Mouse (Mus musculus): ENCODE data around the gene Stat5b. TPM values are rescaled to one million over a fixed set of nuclear protein-coding genes. Genes with fewer than 3 reads are reported as not detected.

Stat5b gene
- polyA plus RNA-seq, 1 experiment, result 13.7 TPM

GRCm38 (mm10) chr11:100749469-100749868 lies 101.1 kb downstream of the Stat5b start:
- H3K27ac ChIP-seq (ENCODE audit: insufficient read depth, low read length), result no peak overlapping the region
- H3K4me3 ChIP-seq (ENCODE audit: insufficient read depth, low read length), result no peak overlapping the region
- H3K4me1 ChIP-seq (ENCODE audit: control insufficient read depth, insufficient read depth, low read length), result no peaks in the 10 kb centered on the region
- no peak for TF ChIP-seq CTCF (IDR thresholded peaks at IDR 0.05; ENCODE audit: borderline replicate concordance, insufficient read depth, low read length)
- TF ChIP-seq POLR2A (IDR thresholded peaks at IDR 0.05; ENCODE audit: low read depth, low read length), result no peak

GRCm38 (mm10) chr11:100748620-100749019 lies 101.9 kb downstream of the Stat5b start:
- TF ChIP-seq CTCF (IDR thresholded peaks at IDR 0.05; ENCODE audit: borderline replicate concordance, insufficient read depth, low read length) (no peak), POLR2A (IDR thresholded peaks at IDR 0.05; ENCODE audit: low read depth, low read length) (no peak)

GRCm38 (mm10) chr11:100747114-100747513 lies 103.4 kb downstream of the Stat5b start:
- no peak overlapping the region for H3K27ac ChIP-seq (ENCODE audit: insufficient read depth, low read length)
- H3K4me3 ChIP-seq (ENCODE audit: insufficient read depth, low read length), result no peak overlapping the region
- TF ChIP-seq CTCF (IDR thresholded peaks at IDR 0.05; ENCODE audit: borderline replicate concordance, insufficient read depth, low read length) (no peak), POLR2A (IDR thresholded peaks at IDR 0.05; ENCODE audit: low read depth, low read length) (no peak)
- H3K4me1 ChIP-seq (ENCODE audit: control insufficient read depth, insufficient read depth, low read length), result no peaks in the 10 kb centered on the region

More at GRCm38 (mm10) chr11:100748620-100749019, 101.9 kb downstream of the Stat5b start:
- H3K4me1 ChIP-seq (ENCODE audit: control insufficient read depth, insufficient read depth, low read length), result no peaks in the 10 kb centered on the region
- no peak overlapping the region for H3K4me3 ChIP-seq (ENCODE audit: insufficient read depth, low read length)
- H3K27ac ChIP-seq (ENCODE audit: insufficient read depth, low read length), result no peak overlapping the region

GRCm38 (mm10) chr11:100746546-100746945 lies 104.0 kb downstream of the Stat5b start:
- no peak for TF ChIP-seq POLR2A (IDR thresholded peaks at IDR 0.05; ENCODE audit: low read depth, low read length)
- no peak for TF ChIP-seq CTCF (IDR thresholded peaks at IDR 0.05; ENCODE audit: borderline replicate concordance, insufficient read depth, low read length)
- no peak overlapping the region for H3K4me3 ChIP-seq (ENCODE audit: insufficient read depth, low read length)
- no peaks in the 10 kb centered on the region for H3K4me1 ChIP-seq (ENCODE audit: control insufficient read depth, insufficient read depth, low read length)
- H3K27ac ChIP-seq (ENCODE audit: insufficient read depth, low read length), result no peak overlapping the region

- H3K4me3 ChIP-seq (ENCODE audit: insufficient read depth, low read length), result no peak overlapping the region
- TF ChIP-seq POLR2A (IDR thresholded peaks at IDR 0.05; ENCODE audit: low read depth, low read length) (no peak), CTCF (IDR thresholded peaks at IDR 0.05; ENCODE audit: borderline replicate concordance, insufficient read depth, low read length) (0 out of 2 replicates have a peak, but pooled peaks have one; percentile 6)
- no peaks in the 10 kb centered on the region for H3K4me1 ChIP-seq (ENCODE audit: control insufficient read depth, insufficient read depth, low read length)
- no peak overlapping the region for H3K27ac ChIP-seq (ENCODE audit: insufficient read depth, low read length)
Observed at GRCm38 (mm10) chr11:100745085-100745484, 105.4 kb downstream of the Stat5b start.

GRCm38 (mm10) chr11:100741348-100741747 lies 109.2 kb downstream of the Stat5b start:
- TF ChIP-seq POLR2A (IDR thresholded peaks at IDR 0.05; ENCODE audit: low read depth, low read length) (no peak), CTCF (IDR thresholded peaks at IDR 0.05; ENCODE audit: borderline replicate concordance, insufficient read depth, low read length) (no peak)
- no peak overlapping the region for H3K27ac ChIP-seq (ENCODE audit: insufficient read depth, low read length)
- no peak overlapping the region for H3K4me3 ChIP-seq (ENCODE audit: insufficient read depth, low read length)
- H3K4me1 ChIP-seq (ENCODE audit: control insufficient read depth, insufficient read depth, low read length), result peaks cover 4% of the 10 kb centered on the region; the same call in 1 of the 2 replicates

GRCm38 (mm10) chr11:100738749-100739148 lies 111.8 kb downstream of the Stat5b start:
- no peak overlapping the region for H3K27ac ChIP-seq (ENCODE audit: insufficient read depth, low read length)
- peaks cover 10% of the 10 kb centered on the region for H3K4me1 ChIP-seq (ENCODE audit: control insufficient read depth, insufficient read depth, low read length)
- H3K4me3 ChIP-seq (ENCODE audit: insufficient read depth, low read length), result peak overlapping the region; percentile 42
- no peak for TF ChIP-seq CTCF (IDR thresholded peaks at IDR 0.05; ENCODE audit: borderline replicate concordance, insufficient read depth, low read length)
- TF ChIP-seq POLR2A (IDR thresholded peaks at IDR 0.05; ENCODE audit: low read depth, low read length), result no peak

GRCm38 (mm10) chr11:100738066-100738604 lies 112.4 kb downstream of the Stat5b start, which contains the start of gene Rab5c:
Gene Rab5c (minus strand): TSS chr11:100738215.
- peaks cover 10% of the 10 kb centered on the region for H3K4me1 ChIP-seq (ENCODE audit: control insufficient read depth, insufficient read depth, low read length)
- TF ChIP-seq CTCF (IDR thresholded peaks at IDR 0.05; ENCODE audit: borderline replicate concordance, insufficient read depth, low read length), result no peak
- TF ChIP-seq POLR2A (IDR thresholded peaks at IDR 0.05; ENCODE audit: low read depth, low read length), result peak; percentile 85
- H3K27ac ChIP-seq (ENCODE audit: insufficient read depth, low read length), result no peak within 1 kb of the TSS
- H3K4me3 ChIP-seq (ENCODE audit: insufficient read depth, low read length), result peak within 1 kb of the TSS; percentile 90

- Histone ChIP-seq H3K4me1 (ENCODE audit: control insufficient read depth, insufficient read depth, low read length) (peaks cover 10% of the 10 kb centered on the region), H3K4me3 (ENCODE audit: insufficient read depth, low read length) (peak overlapping the region; percentile 90), H3K27ac (ENCODE audit: insufficient read depth, low read length) (no peak overlapping the region)
- no peak for TF ChIP-seq CTCF (IDR thresholded peaks at IDR 0.05; ENCODE audit: borderline replicate concordance, insufficient read depth, low read length)
- 0 out of 2 replicates have a peak, but pooled peaks have one; percentile 4 for TF ChIP-seq POLR2A (IDR thresholded peaks at IDR 0.05; ENCODE audit: low read depth, low read length)
Observed at GRCm38 (mm10) chr11:100737105-100737733, 113.3 kb downstream of the Stat5b start.

- TF ChIP-seq CTCF (IDR thresholded peaks at IDR 0.05; ENCODE audit: borderline replicate concordance, insufficient read depth, low read length) (no peak), POLR2A (IDR thresholded peaks at IDR 0.05; ENCODE audit: low read depth, low read length) (no peak)
Observed at GRCm38 (mm10) chr11:100736746-100737080, 113.8 kb downstream of the Stat5b start.

More at GRCm38 (mm10) chr11:100736746-100737080, 113.8 kb downstream of the Stat5b start:
- Histone ChIP-seq H3K4me3 (ENCODE audit: insufficient read depth, low read length) (peak overlapping the region; percentile 90), H3K4me1 (ENCODE audit: control insufficient read depth, insufficient read depth, low read length) (peaks cover 10% of the 10 kb centered on the region), H3K27ac (ENCODE audit: insufficient read depth, low read length) (no peak overlapping the region)
